Mouse (Mus musculus): ENCODE data around the gene Tbx4. TPM values are rescaled to one million over a fixed set of nuclear protein-coding genes. Genes with fewer than 3 reads are reported as not detected.

Tbx4 gene
- total RNA-seq, 2 experiments from 2014 or later: not detected

DNA sequence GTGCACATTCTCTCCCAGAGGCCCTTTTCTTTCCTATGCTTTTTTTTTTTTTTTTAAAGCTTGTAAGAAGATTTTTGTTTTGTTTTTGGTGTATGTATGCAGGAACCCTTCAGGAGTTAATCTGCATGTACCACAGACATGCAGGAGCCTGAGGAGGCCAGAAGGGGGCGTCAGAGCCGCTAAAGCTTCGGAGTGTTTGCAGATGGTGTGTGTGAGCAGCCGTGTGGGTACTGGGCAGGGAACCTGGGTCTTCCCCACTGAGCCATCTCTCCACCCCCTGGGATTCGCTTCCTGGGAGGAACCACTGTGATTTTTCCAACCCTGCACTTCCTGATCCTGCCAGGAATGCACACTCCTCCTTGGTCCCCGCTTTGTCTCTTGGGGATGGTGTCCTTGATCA is 35.5 kb upstream of the Tbx4 start:
- ATAC-seq (ENCODE audit: poor library complexity, severe bottlenecking): no peak

DNA sequence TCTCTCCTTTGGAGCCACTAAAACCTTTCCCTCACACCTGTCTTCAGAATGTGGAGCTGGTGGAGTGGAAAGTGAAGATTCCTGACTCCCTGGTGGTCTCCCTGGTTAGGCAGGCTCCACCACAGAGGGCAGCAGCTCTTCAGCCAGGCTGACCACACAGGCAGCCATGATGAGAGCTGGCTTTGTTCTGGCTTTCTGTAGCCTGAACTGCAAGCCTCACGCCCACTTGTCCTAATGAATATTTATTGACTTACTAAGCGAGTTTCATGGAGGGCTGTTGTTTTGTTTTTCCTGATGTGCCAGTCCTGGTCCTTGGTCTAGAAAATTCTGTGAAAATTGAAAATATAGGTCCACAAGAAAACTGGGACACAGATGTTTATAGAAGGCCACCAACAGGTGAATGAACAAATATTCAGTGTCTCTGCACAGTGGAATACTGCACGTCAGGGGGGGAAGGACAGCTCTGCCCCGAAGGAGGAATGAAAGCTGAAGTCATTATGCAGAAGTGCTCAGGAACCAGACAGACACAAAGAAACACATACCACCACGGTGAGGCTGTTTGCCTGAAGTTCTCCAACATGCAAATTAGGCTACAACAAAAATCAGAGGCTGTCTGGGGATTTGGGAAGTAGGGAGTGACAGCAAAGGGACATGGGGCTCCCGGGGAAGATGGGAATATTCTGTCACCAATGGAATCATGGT is 28.1 kb upstream of the Tbx4 start:
- ATAC-seq (ENCODE audit: poor library complexity, severe bottlenecking): no peak

DNA sequence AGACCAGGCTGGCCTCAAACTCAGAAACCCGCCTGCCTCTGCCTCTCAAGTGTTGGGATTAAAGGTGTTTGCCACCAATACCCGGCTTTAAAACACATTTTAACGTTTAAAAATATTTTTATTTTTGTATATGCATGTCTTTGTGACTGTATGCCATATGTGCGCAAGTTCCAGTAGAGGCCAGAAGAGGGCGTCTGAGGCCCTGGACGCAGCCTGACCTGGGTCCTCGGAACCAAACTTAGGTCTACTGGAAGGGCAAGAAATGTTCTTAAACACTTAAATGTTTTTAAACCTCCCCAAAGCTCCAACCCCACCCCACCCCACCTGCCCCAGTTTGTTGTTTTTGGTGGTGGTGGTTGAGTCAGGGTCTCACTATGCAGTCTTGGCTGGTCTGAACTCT is 21.9 kb upstream of the Tbx4 start:
- ATAC-seq (ENCODE audit: poor library complexity, severe bottlenecking): no peak

DNA sequence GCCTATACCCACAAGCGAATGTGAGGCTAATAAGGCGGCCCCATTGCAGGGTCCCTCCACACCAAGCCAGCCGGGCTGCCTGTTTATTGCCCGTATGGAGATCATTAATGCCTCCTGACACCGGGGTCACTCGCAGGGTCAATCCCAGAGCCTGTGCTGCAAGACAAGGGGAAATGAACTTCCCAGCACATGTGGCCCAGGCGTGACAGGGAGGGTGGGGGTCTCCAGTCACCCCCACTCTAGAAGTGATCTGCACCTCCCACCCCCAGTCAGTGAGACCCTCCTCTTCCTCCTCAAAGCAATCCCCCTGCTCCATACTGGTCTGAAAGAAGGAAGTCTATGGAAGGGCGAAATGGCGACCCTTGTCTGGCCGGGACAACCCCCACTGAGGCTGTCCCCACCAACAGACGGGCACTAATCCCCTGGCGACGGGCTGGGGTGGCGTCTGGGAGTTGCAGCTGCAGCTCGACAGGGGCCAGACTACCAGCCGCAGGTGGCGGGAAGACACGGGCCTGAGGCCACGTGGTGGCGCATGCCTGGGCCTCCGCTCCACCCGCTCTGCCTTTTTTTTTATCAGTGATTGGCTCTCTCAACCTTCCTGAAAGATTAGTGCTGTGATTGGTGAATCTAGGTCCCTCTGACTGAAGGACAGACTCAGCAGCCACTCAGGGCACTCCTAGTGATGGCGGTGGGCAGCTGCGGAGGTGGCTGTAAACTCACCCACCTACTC is 10.0 kb upstream of the Tbx4 start:
- ATAC-seq (ENCODE audit: poor library complexity, severe bottlenecking): no peak

DNA sequence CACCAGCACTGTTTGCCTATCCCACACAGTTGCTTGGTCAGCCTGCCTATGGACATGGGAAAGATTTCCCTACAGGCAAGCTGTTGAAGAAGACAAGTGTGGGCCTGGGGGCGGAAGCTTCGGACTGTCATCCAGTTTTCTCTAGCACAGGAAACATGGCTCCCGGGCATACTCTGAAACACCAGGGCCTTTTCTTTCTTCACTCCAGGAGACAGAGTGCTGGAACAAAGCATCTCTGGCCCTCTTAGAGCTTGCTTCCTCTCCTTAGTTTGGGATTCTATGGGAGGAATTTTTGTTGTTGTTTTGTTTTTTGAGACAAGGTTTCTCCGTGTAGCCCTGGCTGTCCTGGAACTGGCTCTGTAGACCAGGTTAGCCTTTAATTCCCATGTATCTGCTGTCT is 1.7 kb upstream of the Tbx4 start:
- ATAC-seq (ENCODE audit: poor library complexity, severe bottlenecking): no peak

DNA sequence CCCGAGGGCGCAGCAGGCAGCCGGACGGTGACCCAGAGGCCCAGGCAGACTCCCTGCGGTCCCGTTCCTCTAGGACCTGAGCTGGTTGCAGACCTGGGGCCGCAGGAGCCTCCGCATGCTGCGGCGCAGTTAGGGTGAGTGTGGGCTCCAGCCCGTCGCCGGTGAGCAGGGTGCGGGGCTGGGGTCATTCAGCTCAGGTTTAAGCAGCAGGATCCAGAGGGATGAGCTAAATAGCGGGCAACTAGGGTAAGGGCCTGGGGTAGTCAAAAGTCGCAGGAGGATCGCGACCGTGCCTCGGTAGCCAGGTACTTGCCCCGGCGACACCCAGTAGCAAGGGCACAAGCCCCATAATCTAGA is 185 bp downstream of the Tbx4 start:
- no peak for ATAC-seq (ENCODE audit: poor library complexity, severe bottlenecking)

DNA sequence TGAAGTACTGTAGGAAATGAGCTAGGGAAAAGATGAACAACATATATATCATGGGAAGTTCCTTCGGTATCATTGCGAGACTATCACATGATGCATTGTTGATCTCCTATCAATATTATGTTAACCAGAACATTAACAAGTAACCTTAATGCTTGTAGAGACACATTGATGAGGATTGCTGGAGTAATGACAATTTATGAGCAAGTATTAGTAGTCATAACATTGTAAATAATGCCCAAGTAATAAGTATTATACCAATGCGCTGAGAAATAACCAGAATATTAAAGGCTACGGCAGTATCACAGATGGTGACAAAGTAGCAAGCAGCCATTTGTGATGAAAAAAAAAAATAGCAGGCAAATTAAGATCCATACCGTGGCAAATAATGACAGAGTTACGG is 1.1 kb downstream of the Tbx4 start:
- no peak for ATAC-seq (ENCODE audit: poor library complexity, severe bottlenecking)

DNA sequence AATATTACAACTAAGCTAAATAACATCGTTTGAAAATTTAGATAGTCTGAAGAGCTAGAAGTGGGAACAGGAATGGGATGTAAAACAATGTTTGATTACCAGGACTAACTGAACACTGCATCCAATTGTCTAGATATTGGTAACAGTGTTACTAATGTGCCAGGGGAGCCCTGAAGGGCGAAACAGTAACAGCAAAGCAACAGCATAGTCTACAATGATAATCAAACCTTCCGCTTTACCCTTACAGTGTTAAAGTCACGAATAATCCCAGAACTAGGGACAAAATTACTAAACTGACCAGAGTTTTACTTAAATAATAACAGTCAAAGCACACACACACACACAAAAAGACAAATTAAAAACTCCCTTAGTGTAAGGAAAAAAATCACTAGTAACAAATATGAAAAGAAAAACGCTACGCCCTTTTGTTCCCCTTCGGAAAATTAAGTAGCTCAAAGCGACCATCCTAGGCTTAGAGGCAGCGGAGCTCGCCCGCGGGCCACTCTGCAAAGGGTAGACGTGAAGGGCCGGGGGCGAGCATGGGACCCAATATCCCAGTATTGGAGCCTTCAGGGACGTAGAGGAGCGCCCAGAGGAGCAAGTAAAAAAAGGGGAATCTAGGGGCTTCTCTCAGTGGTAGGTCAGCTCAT is 1.7 kb downstream of the Tbx4 start:
- ATAC-seq (ENCODE audit: poor library complexity, severe bottlenecking): no peak

DNA sequence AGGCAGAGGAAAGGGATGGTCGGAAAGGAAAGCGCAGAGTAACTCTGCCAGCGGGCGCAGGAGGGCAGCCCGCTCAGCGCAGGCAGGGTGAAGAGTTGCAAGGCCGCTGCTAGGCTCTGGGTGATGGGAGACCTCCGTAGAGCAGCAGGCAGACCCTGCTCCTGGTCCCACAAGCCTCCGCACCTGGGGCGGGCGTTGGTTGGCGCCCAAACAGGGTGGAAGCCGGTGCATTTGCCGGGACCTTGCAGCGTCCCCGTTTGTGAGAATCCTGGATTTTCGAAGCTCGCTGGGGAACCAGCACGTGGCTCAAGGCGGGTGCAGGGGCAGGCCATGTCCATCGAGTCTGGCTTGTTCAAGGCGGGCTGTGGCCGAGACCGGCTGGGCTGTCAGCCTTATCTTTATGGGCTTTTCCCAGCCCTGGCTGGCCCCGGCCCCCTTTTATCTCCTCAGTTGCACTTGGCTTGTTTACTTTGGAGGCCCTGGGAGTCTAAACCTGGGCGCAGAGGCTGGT is 2.3 kb downstream of the Tbx4 start:
- ATAC-seq (ENCODE audit: poor library complexity, severe bottlenecking): no peak

DNA sequence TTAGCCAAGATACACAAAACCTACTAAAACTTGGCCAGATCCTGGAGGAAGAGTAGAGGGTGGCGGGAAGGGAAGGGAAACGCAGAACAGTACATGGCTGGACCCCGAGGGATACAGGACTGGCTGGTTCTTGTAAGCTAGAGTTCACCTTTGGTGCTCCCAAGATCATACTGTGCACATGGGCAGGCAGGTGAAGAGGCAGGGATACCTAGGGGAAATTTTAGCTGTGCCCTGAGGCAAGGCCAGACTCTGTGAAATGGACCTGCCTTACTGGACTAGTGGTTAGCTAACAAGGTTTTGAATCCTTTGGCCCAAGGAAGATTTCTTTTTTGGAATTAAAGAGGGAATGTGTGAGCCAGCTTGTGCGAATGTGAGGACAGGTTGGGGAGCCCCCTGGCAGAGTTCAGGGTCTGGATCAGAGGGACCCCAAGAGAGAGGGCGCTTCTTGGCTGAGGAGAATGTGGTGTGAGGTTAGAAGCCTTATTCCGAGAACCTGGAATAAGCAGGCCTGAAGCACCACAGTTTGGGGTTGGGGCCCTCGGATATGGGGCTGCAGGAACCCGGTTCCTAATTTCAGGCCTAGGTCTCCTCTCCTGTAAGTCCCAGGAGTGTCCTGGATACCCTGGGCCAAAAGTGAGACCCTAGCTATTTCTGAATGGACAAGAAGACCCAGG is 3.0 kb downstream of the Tbx4 start:
- no peak for ATAC-seq (ENCODE audit: poor library complexity, severe bottlenecking)

DNA sequence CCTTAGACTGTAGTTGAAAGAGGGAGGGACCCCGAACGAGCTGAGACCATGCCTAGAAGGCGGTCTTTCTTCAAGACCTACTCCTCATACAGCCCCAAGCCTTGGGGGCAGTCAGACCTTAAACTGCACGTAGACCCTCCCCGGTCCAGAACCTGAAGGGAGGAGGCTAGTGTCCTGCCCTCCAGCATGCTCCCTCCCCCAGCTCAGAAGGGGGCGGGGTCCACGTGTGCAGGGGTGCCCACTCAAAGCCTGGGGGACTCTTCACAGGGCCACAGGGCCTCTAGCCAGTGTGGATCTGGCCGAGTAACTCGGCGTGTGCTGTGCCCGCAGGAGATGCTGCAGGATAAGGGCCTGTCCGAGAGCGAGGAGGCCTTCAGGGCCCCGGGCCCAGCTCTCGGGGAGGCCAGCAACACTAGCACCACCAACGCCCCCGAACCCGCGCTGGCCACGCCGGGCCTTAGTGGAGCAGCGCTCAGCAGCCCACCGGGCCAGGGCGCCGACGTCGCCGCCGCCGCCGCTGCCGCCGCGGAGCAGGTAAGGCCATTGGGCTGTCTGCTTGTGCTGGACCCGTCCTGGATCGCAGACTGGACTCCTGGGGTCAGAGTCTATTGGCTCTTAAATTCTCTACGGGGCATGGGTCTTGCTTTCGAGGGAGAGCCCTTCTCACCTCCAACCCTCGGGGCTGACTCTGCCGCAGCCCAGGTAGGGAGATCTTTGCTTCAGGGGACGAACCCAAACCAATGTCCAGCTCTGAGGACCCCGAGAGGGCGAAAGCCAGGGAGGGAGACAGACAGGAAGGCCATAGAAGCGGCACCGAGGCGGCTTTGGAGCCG is 3.7 kb downstream of the Tbx4 start:
- no peak for ATAC-seq (ENCODE audit: poor library complexity, severe bottlenecking)

DNA sequence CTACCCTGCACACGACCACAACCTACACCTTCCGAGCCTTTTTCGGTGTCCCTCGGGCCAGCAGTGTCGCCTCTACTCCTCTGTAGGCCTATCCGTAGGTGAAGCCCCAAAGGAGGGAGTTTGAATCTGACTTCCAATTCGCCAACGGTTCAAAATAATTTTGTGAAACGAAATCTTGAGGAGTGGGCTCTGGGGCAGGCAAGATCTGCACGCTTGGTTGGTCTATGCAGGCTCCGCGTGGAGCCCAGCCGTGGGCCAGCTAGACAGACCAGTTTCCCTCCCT is 4.3 kb downstream of the Tbx4 start:
- no peak for ATAC-seq (ENCODE audit: poor library complexity, severe bottlenecking)

DNA sequence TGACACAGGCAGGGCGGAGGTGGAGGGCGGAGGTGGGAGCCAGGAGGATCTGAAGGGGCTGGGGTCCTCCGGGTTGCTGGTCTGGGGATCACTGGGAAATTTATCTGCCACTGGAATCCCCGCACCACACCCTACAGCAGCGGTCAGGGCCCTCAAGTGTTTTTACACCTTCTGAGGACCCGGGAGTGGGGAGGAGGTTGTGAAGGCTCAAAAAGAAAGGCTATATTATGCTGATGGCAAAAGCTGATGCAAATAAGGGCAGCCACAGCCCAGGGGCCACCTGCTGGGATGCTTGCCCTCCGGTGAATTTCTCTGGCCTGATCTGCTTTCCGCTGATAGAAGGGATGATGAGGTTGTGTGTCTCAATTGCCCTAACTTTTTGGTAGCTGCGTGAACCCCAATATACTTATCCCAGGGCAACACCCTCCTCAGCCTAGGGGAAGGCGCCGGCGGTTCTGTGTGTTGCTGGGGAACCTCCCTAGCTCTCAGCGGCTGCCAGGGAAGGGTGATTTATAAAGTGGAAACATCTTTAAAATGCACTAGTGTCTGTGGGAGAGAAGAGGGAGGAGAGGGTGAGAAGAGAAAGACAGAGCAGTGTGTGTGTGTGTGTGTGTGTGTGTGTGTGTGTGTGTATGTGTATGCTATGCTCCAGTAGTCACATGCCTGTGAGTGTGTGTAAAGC is 4.9 kb downstream of the Tbx4 start:
- ATAC-seq (ENCODE audit: poor library complexity, severe bottlenecking): no peak

DNA sequence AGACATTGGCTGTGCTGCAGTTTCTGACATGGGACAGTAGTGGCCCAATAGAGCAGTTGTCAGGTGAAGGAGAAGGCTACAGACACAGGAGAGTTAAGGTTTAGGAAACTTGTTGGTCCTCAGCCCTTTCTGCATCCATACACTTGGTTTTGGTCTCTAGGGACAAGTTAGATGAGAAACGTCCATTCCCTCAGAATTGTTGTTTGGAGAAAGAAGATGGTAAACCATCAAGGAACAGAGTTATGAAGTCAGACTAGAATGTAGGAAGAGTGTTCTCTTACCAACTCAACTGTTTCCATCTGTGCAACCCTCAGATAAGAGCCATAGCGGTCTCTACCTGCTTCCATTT is 5.4 kb downstream of the Tbx4 start:
- no peak for ATAC-seq (ENCODE audit: poor library complexity, severe bottlenecking)

DNA sequence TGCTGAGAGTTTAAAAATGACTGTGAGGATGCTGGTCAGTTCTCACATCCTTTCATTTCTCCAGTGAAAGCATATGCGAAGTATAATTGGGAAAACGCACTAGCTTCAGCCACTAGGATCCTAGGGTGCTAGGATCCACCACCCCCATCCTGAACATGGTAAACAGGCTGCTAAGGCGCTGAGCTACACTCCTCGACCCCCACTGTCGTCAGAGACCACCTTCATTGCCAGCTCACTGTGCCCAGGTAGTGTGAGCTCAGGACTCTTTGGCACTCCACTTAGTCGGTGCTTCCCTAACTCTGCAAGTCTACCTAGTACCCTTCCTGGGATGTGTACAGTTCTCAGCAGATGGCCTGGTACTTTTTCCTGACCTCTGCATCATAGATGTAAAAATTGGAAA is 6.5 kb downstream of the Tbx4 start:
- no peak for ATAC-seq (ENCODE audit: poor library complexity, severe bottlenecking)

DNA sequence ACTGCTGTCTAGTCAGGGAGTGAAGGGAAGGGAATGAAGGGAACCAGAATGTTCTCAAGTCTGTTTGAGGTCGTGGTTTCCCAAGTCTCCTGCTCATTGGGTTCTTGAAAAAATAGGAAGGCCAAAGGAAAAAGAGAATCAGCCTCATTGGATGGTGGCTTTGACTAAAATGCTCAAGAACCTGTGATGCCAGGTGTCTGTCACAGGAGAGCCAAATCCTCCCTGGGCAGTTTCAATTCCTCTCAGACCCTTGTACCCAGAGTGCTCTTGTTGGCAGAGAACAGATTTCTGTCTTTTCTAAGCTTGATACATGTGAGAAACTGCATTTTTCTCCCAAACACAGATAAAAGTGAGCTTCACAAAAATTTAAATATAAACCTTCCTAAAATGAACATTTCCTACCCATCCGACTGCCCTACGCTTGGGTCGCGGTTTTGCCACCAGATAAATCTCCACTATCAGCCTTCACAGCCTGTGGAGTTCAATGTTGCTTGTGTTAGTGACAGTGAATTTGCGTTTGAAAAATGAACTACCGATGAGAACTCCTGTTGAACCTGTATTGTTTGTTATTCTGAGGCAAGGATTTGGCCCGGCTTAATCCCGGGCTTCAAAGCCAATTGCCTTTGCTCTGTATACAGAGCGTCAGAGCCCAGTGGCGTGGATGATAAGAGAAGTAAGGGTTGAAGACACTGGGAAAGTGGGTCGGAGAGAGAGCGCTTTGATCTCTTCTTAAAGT is 7.3 kb downstream of the Tbx4 start:
- ATAC-seq (ENCODE audit: poor library complexity, severe bottlenecking): no peak

DNA sequence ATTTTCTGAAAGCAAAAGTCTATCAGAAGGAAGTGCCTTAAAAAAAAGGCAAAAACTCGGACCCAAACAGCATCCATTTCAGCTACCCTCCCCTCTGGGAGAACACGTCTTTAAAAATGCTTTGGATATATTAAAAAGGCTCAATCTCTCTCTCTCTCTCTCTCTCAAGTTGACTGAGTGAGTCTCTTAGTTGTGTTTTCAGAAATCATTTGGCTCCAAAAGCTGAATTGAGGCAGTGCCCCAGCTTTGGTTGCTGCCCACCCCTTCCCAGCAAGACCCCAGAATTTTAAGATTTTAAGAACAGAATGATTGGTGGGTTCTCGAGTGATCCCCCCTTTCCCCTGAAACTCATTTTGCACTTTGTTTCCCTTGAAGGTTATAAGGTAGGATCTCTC is 7.9 kb downstream of the Tbx4 start:
- ATAC-seq (ENCODE audit: poor library complexity, severe bottlenecking): no peak

DNA sequence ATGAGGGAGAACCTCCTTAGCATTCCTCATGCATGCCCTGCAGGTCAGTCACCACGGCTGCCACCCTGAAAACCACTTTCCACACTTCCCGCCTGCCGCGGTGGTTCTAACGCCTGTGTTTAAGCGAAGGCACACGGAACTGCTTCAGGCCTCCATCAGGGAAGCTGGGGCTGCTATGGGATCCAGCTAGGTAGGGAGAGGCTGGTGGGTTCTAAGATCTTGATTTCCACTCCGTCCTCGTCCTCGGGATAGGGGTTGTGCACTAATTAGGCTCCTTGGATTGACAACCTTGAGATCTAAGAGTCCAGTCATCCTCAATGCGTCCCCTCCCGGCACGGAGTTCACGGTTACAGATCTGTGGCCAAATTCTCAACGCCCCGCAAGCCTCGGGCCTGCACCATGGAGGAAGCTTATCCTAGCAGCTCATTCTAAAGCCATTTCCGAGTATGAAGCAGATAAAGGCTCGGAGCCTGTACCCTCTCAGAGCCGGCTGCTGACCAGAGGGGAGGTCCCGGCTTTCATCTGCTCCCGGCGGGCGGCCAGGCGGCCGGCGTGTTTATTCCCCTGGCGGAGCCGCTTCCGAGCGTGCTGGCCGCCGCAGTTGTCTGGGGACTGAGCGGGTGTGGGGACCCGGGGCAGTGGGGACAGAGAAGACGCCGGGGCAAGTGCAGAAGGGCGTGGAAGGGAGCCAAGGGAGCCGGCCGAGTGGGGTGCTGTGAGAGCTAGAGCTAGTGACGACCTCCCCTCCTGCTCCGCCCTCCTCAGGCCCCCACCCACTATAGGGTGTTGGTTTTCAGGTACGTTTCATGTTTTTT is 8.7 kb downstream of the Tbx4 start:
- no peak for ATAC-seq (ENCODE audit: poor library complexity, severe bottlenecking)

All from megakaryocyte, adult 5-6 weeks (primary cell).